Mouse (Mus musculus) cerebellum, adult 11 months (tissue): ENCODE data around the gene Prss43.
A peak's percentile ranks its signal among the peaks of the same experiment; 100 is the strongest.

ENCODE experiments used
- DNase-seq: peaks from one replicate; pipeline ENCODE4 v3.0.0; 2022

Prss43 gene

GRCm38 (mm10) chr9:110841438-110841837, 14.9 kb downstream of the Prss43 start:
- no peak for DNase-seq

- no peak for DNase-seq
Measured at GRCm38 (mm10) chr9:110844206-110844605, 17.7 kb downstream of the Prss43 start, which contains the start of gene Prss46. Gene Prss46 (plus strand): TSS chr9:110844506.

- no peak for DNase-seq
Measured at GRCm38 (mm10) chr9:110849162-110849561, 22.7 kb downstream of the Prss43 start.

GRCm38 (mm10) chr9:110855903-110856302, 29.4 kb downstream of the Prss43 start:
- DNase-seq: no peak

DNA sequence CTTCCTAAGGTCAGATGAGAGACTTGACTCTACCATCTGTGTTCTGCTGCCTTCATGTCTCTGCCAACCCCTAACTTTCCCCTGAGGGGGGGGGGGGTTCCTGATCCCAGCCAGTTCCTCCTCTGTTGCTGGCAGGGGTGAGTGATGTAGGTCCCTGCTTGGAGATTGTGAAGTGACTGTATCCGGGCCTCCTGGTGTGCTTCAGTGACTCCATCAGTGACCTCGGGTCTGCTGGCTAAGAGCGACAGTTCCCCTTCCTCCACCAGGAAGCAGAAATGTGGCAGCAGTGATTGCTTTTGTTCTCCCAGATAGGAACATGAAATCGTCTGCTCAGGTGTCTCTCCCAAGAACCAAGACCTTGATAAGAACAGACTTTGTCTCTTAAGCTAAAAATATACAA, 30.4 kb downstream of the Prss43 start:
- no peak for DNase-seq

GRCm38 (mm10) chr9:110857781-110858472, 31.4 kb downstream of the Prss43 start, which contains the start of gene Prss50:
Gene Prss50 (plus strand): TSS chr9:110857967.
- DNase-seq: no peak

- no peak for DNase-seq
Measured at GRCm38 (mm10) chr9:110858523-110858922, 32.0 kb downstream of the Prss43 start.

DNA sequence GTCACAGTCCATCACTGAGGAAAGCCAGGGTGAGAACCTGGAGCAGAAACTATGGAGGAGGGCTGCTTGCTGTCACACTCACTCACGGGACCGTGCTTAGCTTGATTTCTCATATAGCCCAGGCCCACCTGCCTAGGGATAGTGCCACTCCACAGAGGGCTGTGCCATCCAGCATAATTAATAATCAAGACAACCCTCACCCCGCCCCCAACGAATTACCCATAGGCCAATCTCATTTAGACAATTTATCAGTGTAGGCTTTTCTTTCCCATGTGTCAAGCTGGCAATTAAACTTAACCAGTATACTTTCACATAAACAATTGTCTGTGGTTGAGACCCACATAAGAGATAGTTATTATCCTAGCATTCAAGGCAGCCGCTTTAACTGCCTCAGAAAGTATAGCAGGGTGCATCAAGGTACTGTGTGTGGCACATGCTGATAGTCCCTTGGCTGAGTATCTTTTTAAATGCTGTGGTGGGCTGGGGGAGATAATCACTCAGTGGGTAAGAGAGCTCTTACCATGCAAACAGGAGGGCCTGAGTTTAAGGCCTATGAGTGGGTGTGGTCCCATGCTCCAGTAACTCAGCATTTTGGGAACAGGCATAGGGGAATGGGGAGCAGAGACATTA, 32.6 kb downstream of the Prss43 start:
- DNase-seq: no peak

GRCm38 (mm10) chr9:110871030-110871429, 44.5 kb downstream of the Prss43 start:
- peak; percentile 38 for DNase-seq

DNA sequence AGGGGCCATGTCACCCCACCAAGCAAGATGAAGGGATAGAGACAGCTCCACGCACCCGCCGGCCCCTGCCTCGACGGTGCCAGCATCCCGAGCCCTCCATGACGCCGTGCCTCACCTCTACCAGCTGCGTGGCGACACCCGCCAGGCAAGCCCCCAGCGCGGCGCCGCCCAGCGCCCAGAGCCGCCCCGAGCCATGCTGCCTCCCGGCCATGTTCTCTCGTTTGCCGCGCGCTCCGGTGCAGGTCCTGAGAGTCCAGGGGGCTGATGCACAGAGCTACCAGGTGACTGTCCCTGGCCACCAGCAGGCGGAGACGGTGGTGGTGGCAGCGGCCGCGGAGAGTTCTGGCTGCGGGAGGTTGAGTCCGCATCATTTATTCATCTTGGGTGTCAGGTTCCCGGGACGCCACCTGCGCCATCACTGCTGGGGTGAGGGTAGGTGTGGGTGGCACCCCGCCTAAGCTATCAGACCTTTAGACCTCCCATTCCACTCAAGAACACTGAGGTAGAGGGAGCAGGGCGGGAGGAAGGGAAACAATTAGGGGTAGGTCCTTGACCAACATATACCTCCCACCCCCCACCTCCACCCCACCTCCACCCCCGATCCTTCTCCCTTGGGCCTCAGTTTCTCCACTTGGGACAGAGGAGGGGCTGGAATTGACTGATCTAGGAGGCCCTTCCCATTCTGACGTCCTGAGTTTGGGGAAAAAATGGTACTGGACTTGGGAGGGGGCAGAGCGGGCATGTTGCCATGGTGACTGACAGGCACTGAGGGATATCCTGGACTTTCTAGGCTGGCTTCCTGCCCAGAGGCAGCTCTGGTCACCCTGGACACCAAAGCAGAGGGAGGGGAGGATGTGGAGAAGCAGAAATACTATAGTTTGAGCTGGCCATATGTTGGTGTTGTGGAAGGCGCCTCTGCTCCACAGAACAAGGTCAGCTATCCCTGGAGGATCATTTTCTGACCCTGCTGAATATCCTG, 47.5 kb downstream of the Prss43 start:
- no peak for DNase-seq

GRCm38 (mm10) chr9:110874660-110875191, 48.2 kb downstream of the Prss43 start:
- no peak for DNase-seq

DNA sequence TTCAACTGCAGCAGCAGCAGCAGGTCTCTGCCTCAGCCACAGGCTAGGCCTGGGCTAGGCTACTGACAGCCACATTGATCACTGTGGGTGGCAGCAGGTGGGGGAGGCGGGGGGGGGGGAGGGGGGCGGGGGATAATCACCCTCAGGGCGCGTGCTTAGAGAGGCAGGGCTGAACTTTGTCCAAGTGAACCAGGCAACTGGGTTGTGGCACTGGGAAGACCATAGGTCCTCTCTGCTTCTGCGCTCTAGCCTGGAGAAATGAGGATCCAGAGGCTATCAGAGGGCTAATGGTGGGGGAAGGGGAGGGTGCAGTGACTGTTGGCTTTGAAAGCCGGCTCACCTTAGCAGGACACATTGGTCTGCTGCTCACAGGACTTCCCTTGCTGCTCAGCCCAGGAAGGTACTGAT, 48.8 kb downstream of the Prss43 start:
- no peak for DNase-seq

GRCm38 (mm10) chr9:110877353-110877752, 50.9 kb downstream of the Prss43 start:
- no peak for DNase-seq

DNA sequence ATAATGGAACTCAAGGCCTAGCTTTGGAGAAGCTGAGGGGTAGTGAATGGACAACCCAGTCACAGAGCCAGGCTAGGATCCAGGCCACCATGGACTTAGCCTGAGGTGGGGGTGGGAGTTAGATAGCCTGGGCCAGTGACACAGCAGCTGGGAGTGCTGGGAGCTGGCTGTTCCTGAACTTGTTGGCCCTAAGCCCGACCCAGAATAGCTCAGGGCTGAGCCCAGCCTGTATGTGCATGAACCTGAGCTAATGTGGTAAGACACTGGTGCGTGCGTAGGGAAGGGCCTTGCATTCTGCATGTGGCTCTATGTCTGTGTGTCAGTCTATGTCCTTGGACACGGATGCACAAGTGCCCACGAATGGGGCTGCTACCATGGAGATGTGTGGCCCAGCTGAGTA, 51.4 kb downstream of the Prss43 start:
- no peak for DNase-seq

- DNase-seq: no peak
Measured at GRCm38 (mm10) chr9:110879191-110879920, 52.9 kb downstream of the Prss43 start, which contains the start of gene Als2cl. Gene Als2cl (plus strand): TSS chr9:110879870.

DNA sequence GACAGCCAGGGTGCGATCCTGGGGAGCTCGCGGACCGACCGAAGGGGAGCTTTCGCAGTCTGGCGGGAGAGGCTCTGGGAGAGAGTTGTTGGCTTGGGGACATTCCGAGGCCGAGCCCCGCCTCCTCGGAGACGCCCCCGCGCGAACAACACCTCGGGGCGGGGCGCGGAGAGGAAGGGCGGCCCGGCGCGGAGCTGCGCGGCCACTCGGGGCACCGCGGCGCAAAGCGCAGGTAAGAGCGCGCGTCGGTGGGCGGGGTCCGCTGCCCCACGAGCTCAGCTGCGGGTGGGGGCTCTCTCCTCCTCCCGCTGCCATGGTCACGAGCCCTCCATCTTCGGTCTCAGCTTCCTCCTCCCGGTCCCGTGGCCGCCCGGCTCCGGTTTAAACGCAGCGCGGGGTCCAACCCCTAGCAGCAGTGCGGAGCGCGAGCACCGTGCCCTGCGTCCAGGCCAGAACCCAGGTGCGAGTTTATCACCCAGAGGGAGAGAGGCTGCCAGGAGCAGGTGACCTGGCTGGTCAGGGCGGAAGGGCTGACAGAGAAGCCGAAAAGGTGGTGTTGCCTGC, 53.6 kb downstream of the Prss43 start, which contains the start of gene Tmie:
Tmie (minus strand) TSS at position 116 of the 564 bp plus-strand sequence.
- no peak for DNase-seq

GRCm38 (mm10) chr9:110880772-110881171, 54.3 kb downstream of the Prss43 start:
- no peak for DNase-seq
